Mouse (Mus musculus) gastrocnemius, adult 18-20 months (tissue): Measurements from ENCODE around the gene Ntn5. TPM values are rescaled to one million over a fixed set of nuclear protein-coding genes. Genes with fewer than 3 reads are reported as not detected.
"Not testable (repeated sequence)": the region's sequence is repeated elsewhere in the genome, so short reads cannot be mapped to it uniquely, and the experiment has no call there.

Experiments used
- DNase-seq: peaks from one replicate; pipeline ENCODE4 v3.0.0; 2021; ENCODE audit warnings: low spot score
- total RNA-seq, 2 experiments: library from RNA; stranded (reverse); gene quantifications; 2 replicates each; pipeline ENCODE4 v1.2.3; 2021

Ntn5 gene
- total RNA-seq, 2 experiments from 2014 or later, result 0.14 to 0.26 TPM

GRCm38 (mm10) chr7:45654424-45655047 lies 29.3 kb upstream of the Ntn5 start:
- DNase-seq, result no peak

GRCm38 (mm10) chr7:45660746-45661478 lies 22.9 kb upstream of the Ntn5 start:
- DNase-seq, result no peak

DNA sequence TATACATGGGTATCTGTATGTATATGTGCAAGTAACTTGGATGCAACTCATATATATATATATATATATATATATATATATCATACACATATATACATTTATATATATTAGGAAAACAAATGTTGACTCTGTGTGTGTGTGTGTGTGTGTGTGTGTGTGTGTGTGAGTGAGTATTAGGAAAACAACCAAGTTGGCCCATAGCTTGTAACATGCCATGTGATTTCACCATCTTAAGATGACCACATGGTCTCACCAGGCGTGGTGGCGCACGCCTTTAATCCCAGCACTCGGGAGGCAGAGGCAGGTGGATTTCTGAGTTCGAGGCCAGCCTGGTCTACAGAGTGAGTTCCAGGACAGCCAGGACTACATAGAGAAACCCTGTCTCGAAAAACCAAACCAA lies 22.1 kb upstream of the Ntn5 start:
- DNase-seq, result not testable (repeated sequence)

DNA sequence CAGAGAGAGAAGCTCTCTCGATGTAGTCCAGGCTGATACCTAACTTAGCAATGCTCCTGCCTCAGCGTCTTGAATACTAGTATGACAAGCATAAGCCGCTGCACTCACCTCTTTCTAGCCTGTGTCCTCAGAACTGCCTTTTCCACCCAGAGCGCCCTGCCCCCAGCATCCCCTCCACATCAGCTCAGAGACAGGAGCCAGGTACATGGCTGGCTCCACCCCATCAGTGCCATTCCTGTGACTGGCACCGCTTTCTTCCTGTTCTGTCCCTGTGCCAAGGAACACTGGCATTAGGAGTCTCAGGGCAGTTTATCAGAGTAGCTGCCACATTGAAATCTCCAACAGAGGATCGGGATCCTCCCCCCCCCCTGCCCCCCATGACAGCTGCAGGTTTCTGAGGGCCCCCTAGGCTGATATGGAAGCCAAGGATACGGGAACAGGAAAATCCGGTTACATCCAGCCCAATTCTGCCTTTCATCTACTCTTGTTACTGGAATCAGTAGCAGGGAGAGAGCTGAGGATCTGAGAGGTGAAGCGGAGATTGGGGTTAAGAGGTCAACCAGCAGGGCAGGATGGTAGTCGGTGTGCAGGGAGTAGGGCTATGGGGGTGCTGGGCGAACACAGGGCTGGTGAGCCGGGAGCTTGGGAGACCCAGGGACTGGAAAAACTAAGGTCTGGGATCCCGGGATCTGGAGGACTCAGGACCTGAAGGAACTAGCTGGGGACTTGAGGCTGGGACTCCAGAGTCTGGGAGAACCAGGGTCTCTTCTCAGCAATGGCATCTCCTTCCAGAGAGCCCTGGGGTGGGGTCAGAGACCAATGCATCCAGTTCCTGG lies 18.3 kb upstream of the Ntn5 start:
- DNase-seq, result no peak

DNA sequence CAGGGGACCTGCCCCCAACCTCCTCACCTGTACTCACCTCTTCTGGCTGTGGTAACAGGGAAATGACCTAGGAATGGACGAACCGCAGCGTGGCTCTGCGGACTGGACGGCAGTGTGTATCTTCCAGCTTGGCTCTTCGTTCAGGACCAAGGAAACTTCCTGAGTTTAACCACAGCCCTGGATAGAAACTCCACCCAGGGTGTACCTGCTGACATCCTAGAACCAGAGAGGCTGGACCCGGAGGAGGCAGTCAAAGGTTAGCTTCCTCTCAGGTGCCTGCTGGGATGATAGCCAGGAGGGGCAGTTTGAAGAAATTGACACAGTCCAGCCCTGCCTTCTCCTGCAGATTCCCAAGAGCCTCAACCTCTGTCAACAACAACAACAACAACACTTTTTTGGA lies 17.7 kb upstream of the Ntn5 start, which contains the start of gene Fut2:
TSS of gene Fut2 (minus strand) at position 234 of the 400 bp plus-strand sequence.
- DNase-seq, result no peak

DNA sequence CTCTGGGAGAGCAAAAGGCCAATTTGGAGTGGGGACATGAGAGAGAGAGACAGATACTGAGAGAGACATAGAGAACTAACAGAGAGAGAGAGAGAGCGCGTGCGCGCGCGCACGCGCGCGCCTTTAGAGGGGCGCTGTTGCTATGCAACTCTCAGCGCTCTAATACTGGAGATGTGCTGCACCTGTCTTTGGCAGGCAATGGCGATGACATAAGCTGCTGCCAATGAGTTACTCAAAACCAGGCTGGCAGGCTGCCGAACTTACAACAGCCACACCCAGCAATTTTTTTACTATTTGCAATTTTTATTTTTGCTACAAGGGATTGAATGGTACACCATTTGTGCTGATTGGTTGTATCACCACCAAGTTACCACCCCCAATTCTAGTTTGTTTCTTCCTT lies 16.1 kb upstream of the Ntn5 start:
- DNase-seq, result no peak

DNA sequence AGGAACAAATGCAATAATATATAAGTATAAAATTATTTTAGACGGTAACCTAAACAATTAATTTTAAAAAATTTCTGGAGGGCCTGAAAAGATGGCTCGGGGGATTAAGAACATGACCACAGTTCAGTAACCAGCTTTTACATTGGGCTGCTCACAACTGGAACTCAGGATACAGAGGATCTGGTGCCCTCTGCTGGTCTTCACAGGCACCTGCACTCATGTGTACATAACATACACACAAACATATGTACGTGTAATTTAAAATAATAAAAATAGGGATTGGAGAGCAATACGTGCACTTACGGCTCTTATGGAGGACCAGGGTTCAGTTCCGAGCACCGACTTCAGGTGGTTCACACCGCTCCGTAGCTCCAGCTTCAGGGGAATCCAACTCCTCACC lies 14.9 kb upstream of the Ntn5 start:
- DNase-seq, result no peak

DNA sequence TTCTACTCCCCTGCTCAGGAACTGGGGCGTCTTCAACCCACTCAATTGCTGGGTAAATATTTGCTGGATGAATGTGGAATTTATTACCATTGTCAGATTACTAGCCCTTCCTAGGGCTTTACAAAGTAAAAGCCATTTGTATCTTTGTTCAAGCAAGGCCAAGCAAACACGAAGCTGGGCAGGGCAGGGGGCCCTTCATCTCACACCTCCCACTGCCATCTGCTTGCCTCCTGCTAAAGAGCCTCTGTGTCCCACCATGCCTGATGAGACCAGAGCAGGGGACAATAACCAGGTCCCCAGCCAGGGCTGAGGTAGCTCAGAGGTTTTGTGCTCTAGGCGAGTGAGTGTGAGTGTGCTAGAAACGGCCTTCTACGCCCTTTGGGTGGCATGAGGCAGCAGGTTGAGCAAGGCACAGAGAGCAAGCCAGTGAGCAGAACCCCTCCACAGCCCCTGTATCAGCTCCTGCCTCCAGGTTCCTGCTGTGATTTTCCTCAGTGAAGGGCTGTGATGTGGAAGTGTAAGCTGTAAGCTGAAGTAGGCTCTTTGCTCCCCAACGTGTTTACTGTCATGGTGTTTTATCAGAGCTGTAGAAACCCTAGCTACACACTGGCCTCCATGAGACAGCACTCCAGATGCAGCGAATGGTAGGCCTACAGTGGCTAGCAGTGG lies 6.1 kb upstream of the Ntn5 start:
- DNase-seq, result no peak

- DNase-seq, result no peak
These were observed 5.3 kb upstream of the Ntn5 start for GRCm38 (mm10) chr7:45678513-45678912.

GRCm38 (mm10) chr7:45679966-45680621 lies 3.7 kb upstream of the Ntn5 start:
- DNase-seq, result no peak

DNA sequence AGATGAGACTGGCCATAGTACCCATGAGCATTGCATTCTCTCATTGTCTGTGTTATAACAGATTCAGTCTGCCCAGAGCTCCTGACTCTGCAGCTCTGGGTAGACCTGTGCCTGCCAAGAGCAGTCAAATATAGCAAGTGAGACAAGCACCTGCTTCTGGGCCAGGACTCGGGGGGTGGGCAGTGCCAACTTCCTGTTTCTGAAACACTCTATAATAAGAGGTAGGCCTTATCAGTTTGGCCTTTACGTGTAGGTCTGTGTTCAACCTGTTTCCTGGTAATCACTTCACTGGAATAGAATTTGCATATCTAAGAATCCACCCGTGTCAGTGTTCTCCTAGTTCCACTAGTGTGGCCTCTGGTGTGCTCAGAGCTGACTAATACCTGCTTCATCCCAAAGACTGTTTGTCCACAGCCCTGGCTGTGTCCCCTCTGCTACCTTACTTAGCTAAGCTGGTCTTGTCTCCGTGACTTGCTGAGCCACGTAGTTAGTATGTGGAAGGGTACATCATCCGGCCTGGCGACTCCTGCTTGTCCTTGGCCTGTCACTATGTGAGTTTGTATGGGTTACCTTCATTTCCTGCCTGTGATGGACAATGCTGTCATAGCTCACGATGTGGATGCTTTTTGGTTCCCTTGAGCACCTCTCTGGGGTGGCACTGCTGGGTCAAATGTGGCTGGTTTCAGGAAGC lies 2.6 kb upstream of the Ntn5 start:
- DNase-seq, result peak; percentile 76

DNA sequence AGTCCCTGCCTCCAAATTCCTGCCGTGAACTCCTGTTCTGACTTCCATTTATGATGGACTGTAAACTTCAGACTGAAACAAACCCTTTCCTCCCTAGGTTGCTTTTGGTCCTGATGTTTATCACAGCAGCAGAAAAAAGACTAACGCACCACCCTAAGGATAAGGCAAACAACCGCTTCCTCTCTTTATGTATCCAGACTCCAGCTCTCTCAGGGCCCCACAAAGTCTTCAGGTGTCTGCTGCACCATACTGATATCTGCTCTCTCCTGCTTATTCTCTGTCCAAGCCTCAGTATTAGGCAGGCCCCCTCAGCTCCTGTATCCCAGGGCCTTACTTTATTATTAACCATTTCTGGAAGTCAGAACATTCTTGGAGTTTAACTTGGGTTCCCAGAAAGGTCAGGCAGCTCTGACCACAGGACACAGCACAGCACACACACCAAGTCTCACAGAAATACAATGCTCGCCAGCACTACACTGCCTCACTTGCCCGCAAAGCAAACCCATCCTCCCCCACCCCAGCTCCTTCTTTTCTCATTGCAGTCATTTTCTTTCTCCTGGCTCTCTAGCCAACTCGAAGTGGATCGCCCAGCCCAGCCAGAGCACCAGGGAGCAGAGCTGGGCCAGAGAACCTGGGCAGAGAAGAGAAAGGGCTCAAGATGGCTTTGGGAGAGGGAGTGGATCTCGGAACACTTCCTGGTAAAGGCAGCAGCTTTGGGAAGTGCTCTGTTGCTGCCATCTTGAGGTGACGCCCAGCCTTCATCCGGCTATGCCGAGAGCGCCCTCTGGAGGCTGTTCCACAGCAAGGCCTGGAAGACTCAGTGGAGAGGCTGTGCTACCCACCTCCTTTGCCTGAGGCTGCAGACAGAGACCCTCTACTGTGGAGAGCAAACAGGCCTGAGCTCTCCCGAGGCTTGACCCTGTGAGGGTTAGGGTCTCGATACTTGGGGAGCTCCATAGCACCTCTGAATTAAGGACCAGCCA lies 1.4 kb upstream of the Ntn5 start:
- peak; percentile 89 for DNase-seq

GRCm38 (mm10) chr7:45685811-45686210 lies 2.0 kb downstream of the Ntn5 start:
- no peak for DNase-seq

- no peak for DNase-seq
These were observed 3.0 kb downstream of the Ntn5 start for GRCm38 (mm10) chr7:45686841-45687240.

DNA sequence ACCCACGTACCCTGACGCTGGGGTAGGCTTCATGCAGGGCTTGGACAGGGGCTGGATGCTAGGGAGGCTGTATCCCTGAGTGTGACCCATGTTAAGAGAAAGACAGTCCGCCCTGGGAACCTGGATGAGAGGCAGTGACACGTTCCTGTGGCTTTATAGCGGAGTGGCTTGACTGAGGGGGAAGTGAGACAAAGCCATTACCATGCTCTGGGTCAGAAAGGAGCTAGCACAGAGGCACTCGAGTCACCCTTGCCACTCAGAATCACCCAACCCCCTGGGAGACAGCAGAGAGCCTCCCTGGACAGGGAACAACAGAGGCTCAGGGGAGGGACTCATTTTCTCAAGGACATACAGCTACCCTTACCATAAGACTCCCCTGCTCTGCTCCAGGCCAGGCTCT lies 5.3 kb downstream of the Ntn5 start:
- DNase-seq, result no peak

DNA sequence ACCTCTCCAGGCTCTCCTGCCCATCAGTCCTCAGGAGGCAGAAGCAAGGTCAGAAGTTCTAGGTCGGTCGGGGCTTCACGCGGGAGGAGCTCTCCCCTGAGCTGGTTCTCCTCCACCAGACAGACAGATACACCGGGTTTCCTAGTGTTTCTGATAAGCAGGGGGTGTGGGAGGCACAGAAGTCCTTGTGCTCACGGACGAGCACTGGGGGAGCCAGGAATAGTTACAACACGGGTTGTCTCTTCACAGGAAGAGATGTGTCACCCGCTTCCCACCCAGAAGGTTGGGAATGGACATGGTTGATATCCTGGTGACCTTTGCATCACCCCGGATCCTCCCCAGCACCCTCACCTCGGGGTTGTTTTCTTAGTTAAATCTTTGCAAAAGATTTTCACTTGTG lies 6.0 kb downstream of the Ntn5 start:
- no peak for DNase-seq

DNA sequence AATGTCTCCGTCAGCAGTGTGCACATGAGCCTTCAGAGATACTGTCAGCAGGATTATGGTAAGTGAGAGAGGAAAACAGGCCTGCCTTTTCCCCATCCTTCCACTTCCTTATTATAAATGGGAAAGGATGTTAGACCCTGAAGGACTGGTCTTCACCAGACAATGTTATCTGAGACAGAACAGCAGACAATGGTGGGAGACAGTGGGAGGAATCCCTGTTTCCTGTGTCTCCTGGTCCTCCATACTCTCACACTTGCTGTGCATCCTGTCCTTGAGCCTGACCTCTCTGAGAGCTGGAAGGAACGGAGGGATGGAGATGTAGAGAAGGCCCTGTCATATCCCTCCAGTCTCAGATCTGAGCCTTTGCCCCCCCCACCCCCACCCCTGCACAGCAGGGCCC lies 8.5 kb downstream of the Ntn5 start:
- DNase-seq, result no peak

DNA sequence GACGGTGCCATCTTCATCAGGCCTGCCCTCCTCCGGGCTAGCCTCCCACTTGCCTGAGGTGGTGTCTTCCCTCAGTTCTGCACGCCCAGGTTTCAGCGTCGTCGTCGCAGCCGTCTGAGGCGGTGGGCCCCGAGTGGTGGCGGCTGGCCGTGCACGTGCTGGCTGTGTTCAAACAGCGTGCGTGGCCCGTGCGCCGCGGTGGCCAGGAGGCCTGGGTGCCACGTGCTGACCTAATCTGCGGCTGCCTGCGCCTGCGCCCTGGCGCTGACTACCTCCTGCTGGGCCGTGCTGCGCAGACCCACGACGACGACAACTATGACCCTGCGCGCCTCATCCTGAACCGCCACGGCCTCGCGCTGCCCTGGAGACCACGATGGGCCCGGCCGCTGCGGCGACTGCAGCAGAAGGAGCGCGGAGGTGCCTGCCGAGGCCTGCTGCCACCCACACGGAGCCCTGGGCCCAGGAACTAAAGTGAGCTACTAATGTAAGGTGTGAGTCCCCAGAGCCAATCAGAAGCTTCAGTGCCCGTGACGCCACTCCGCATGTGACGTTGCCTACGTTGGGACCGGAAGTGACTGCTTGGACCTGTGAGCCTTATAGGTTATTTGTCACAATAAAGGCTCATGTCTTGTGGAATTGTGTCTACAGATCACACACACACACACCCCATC lies 10.2 kb downstream of the Ntn5 start, which contains the start of gene Sec1:
TSS of gene Sec1 (minus strand) at position 482 of the 671 bp plus-strand sequence.
- no peak for DNase-seq

DNA sequence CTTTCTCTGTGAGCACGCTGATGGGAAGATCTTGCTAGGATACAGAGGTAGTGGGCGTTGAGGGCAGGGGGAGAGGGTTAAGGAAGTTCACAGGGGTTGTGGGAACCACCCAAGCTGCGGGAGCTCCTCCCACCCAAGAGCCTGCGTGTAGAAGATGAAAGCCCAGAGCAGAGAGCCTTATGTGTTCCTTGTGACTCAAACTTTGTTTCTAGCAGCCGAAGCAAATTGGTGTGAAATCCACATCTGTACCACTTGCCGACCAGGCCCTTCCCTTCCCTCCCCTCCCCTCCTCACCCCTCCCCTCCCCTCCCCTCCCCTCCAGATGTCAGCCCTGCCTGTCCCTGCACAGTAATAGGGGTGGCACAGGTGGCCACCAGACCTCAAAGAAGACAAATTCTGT lies 11.3 kb downstream of the Ntn5 start:
- DNase-seq, result no peak
